In the genomic region with DNA sequence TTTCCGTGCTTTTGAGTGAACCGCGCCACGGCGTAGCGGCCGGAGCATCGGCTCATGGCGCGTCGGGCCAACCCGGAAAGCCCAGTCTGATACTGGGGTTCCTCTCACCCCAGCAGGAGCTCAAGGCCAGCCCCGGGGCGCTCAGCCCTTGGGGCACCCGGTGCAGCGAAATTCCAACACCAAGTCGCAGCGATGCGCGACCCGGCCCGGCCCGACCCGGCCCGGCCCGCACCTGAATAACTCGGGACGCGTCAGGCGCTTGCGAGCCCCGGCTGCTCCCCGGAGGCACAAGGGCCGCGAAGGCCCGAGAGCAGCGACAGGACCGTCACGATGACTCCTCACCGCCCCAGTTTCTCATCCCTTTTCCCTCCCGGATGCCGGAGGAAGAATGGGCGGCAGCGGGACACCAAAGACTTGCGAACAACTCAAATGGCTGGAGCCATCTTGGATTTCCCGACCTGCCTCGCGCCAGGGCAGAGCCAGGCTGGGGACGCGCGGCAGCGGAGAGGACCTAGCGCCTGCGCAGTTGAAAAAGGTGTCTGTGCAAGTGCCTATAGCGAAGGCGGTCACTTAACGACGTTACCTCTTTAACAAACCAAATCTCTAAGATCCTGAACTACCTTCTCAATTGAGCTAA, we compare ENCODE assay signal across 8 mouse cellular contexts. TPM values are rescaled to one million over a fixed set of nuclear protein-coding genes. Genes with fewer than 3 reads are reported as not detected.
DNase-seq lines count a peak whose midpoint lies in the region; ATAC-seq and TF ChIP-seq lines count a peak whose summit lies in the region.

Gene Anapc1 (minus strand): TSS at position 471 of the 637 bp plus-strand sequence.

- peaks cover 32% of the 10 kb centered on the region for H3K36me3 ChIP-seq in G1E (replicated peaks)
- H3K36me3 ChIP-seq in forebrain, postnatal 0 days (ENCODE audit: insufficient read depth), result peaks cover 14% of the 10 kb centered on the region; the same call in 1 of the 2 replicates
- peaks cover 13% of the 10 kb centered on the region for H3K36me3 ChIP-seq in lung, embryonic 15.5 days

- H3K4me3 ChIP-seq in G1E (ENCODE audit: low read depth, low read length), result peak within 1 kb of the TSS; percentile 86
- H3K4me3 ChIP-seq in forebrain, postnatal 0 days (ENCODE audit: low read depth, low read length), result peak within 1 kb of the TSS; percentile 99
- H3K4me3 ChIP-seq in lung, embryonic 15.5 days, result peak within 1 kb of the TSS; percentile 96

- peak within 1 kb of the TSS; percentile 90 for H3K27ac ChIP-seq in forebrain, postnatal 0 days (ENCODE audit: low read depth, low read length)
- peak within 1 kb of the TSS; percentile 92 for H3K27ac ChIP-seq in lung, embryonic 15.5 days

- TF ChIP-seq CTCF in G1E (IDR thresholded peaks at IDR 0.05; ENCODE audit: low read depth, low read length), result no peak
- no peak for TF ChIP-seq CTCF in forebrain, postnatal 0 days (IDR thresholded peaks at IDR 0.05; ENCODE audit: low read depth)

- H3K4me1 ChIP-seq in G1E (ENCODE audit: insufficient read depth, low read depth, low read length), result peaks cover 42% of the 10 kb centered on the region
- peaks cover 15% of the 10 kb centered on the region for H3K4me1 ChIP-seq in forebrain, postnatal 0 days (ENCODE audit: insufficient read depth)
- H3K4me1 ChIP-seq in lung, embryonic 15.5 days, result peaks cover 11% of the 10 kb centered on the region

- DNase-seq in G1E (ENCODE audit: low spot score), result peak; percentile 85
- peak; percentile 92 for DNase-seq in cerebellum, adult 18-20 months
- DNase-seq in forebrain, postnatal 0 days, result peak; percentile 96
- DNase-seq in heart, postnatal 4 days, result peak; percentile 91
- peak; percentile 79 to 88 for DNase-seq in layer of hippocampus, adult 8-10 months (ENCODE audit: low spot score in 2 of 2)
- peak; percentile 80 for DNase-seq in ovary, adult 18-20 months (ENCODE audit: low spot score)
- DNase-seq in thymus, postnatal 0 days (ENCODE audit: low spot score), result peak; percentile 92

- WGBS in forebrain, postnatal 0 days, result under 1% methylated on average over 58 of the region's 58 CpGs
- under 1% methylated on average over 58 of the region's 58 CpGs for WGBS in lung, embryonic 15.5 days

- peak; percentile 87 for ATAC-seq in G1E (ENCODE audit: extremely low read depth, insufficient number of reproducible peaks, low FRiP score, poor library complexity, severe bottlenecking)
- peak; percentile 99 for ATAC-seq in forebrain, postnatal 0 days
- ATAC-seq in lung, embryonic 15.5 days (ENCODE audit: borderline replicate concordance, extremely low read depth, low FRiP score, low TSS enrichment), result peak; percentile 97

- H3K9ac ChIP-seq in forebrain, postnatal 0 days, result peak within 1 kb of the TSS; percentile 90
- H3K9ac ChIP-seq in lung, embryonic 15.5 days, result peak within 1 kb of the TSS; percentile 99

- H3K9me3 ChIP-seq in G1E (replicated peaks), result no peaks in the 10 kb centered on the region
- no peaks in the 10 kb centered on the region for H3K9me3 ChIP-seq in forebrain, postnatal 0 days (ENCODE audit: low read length)
- H3K9me3 ChIP-seq in lung, embryonic 15.5 days, result no peaks in the 10 kb centered on the region

- peak within 1 kb of the TSS; percentile 77 for H3K4me2 ChIP-seq in forebrain, postnatal 0 days (ENCODE audit: low read depth)
- H3K4me2 ChIP-seq in lung, embryonic 15.5 days, result peak within 1 kb of the TSS; percentile 67

- H3K27me3 ChIP-seq in G1E (ENCODE audit: insufficient read depth, low read length), result no peaks in the 10 kb centered on the region
- no peaks in the 10 kb centered on the region for H3K27me3 ChIP-seq in forebrain, postnatal 0 days (ENCODE audit: insufficient read depth, low read length)
- no peaks in the 10 kb centered on the region for H3K27me3 ChIP-seq in lung, embryonic 15.5 days

RNA-seq across cellular contexts. Expression of gene Anapc1, which starts in this region (rescaled TPM):
- total RNA-seq in G1E (2014; fragmentation: Nextera tagmentation) (262 and 284 TPM in 2 replicates), G1E (2017) (170 and 180 TPM in 2 replicates)
- polyA plus RNA-seq in G1E (2012), result 90.0 and 105 TPM in 2 replicates
- total RNA-seq in forebrain, postnatal 0 days (2014; rRNA removed), result 67.6 and 78.5 TPM in 2 replicates
- 17.7 and 25.2 TPM in 2 replicates for polyA plus RNA-seq in forebrain, postnatal 0 days (2015; fragmentation: Nextera tagmentation; extraction: Ambion mirVana)
- total RNA-seq in heart, postnatal 4 days (2021), result 10 to 100 TPM; 77.7 to 82.5 TPM
- 10 to 100 TPM; 60.5 to 75.1 (median 71.7) TPM for total RNA-seq in layer of hippocampus, adult 8-10 months (2022)
- 67.2 and 71.8 TPM in 2 replicates for polyA plus RNA-seq in lung, embryonic 15.5 days (2015; fragmentation: Nextera tagmentation; extraction: Ambion mirVana)
- polyA plus RNA-seq in thymus, postnatal 0 days (2015; fragmentation: Nextera tagmentation; extraction: Ambion mirVana), result 35.4 and 35.9 TPM in 2 replicates

Comparison
In these comparisons a context has a peak if more than half of its experiments do, and no peak if none do; other contexts are left out.
1. Peak in every context shown above with its lines: DNase-seq, ATAC-seq, H3K4me3 ChIP-seq and H3K27ac ChIP-seq.